Mouse (Mus musculus): ENCODE data around the gene Cyp27b1. TPM values are rescaled to one million over a fixed set of nuclear protein-coding genes. Genes with fewer than 3 reads are reported as not detected.

Gene Cyp27b1
- 0.09 and 0.14 TPM in 2 replicates for polyA plus RNA-seq (2014; fragmentation: Nextera tagmentation; extraction: Ambion mirVana)

- DNase-seq (ENCODE audit: low spot score): no peak
- H3K9ac ChIP-seq (ENCODE audit: low read length): peak within 1 kb of the TSS; percentile 22; the same call in 1 of the 2 replicates
Observed at GRCm38 (mm10) chr10:127047954-127048353, at the start of gene Cyp27b1. Gene Cyp27b1 (plus strand): TSS chr10:127048250.

GRCm38 (mm10) chr10:127000529-127000928 lies 47.5 kb upstream of the Cyp27b1 start, which contains the start of gene Avil:
Gene Avil (plus strand): TSS chr10:127000709.
- H3K4me2 ChIP-seq (ENCODE audit: low read depth): no peak within 1 kb of the TSS

More at GRCm38 (mm10) chr10:127047954-127048353, at the start of gene Cyp27b1:
- Histone ChIP-seq H3K27ac (ENCODE audit: low read depth, low read length) (no peak within 1 kb of the TSS), H3K9me3 (ENCODE audit: control insufficient read depth, low read length) (no peaks in the 10 kb centered on the region), H3K27me3 (ENCODE audit: control insufficient read depth, insufficient read depth, low read length) (peaks cover 36% of the 10 kb centered on the region), H3K4me1 (ENCODE audit: control insufficient read depth, insufficient read depth, low read length) (no peaks in the 10 kb centered on the region; the same call in 1 of the 2 replicates), H3K36me3 (ENCODE audit: control insufficient read depth, insufficient read depth, low read length) (peaks cover 4% of the 10 kb centered on the region), H3K4me3 (ENCODE audit: low read depth, low read length) (peak within 1 kb of the TSS; percentile 3; the same call in 1 of the 2 replicates), H3K4me2 (ENCODE audit: low read depth) (no peak within 1 kb of the TSS)
- no peak for ATAC-seq (ENCODE audit: insufficient read depth, low FRiP score, low TSS enrichment)
- WGBS: 24% methylated on average over 5 of the region's 5 CpGs

GRCm38 (mm10) chr10:127001297-127001696 lies 46.8 kb upstream of the Cyp27b1 start:
- DNase-seq (ENCODE audit: low spot score) (no peak), ATAC-seq (ENCODE audit: insufficient read depth, low FRiP score, low TSS enrichment) (no peak)
- Histone ChIP-seq H3K4me2 (ENCODE audit: low read depth) (no peak overlapping the region), H3K27ac (ENCODE audit: low read depth, low read length) (no peak overlapping the region), H3K4me3 (ENCODE audit: low read depth, low read length) (no peak overlapping the region), H3K4me1 (ENCODE audit: control insufficient read depth, insufficient read depth, low read length) (no peaks in the 10 kb centered on the region), H3K9ac (ENCODE audit: low read length) (no peak overlapping the region), H3K36me3 (ENCODE audit: control insufficient read depth, insufficient read depth, low read length) (peaks cover 13% of the 10 kb centered on the region; the same call in 1 of the 2 replicates), H3K9me3 (ENCODE audit: control insufficient read depth, low read length) (no peaks in the 10 kb centered on the region), H3K27me3 (ENCODE audit: control insufficient read depth, insufficient read depth, low read length) (no peaks in the 10 kb centered on the region)
- WGBS: 90% methylated on average over 9 of the region's 9 CpGs

More at GRCm38 (mm10) chr10:127000529-127000928, 47.5 kb upstream of the Cyp27b1 start, which contains the start of gene Avil:
- H3K9ac ChIP-seq (ENCODE audit: low read length): no peak within 1 kb of the TSS
- H3K36me3 ChIP-seq (ENCODE audit: control insufficient read depth, insufficient read depth, low read length): peaks cover 13% of the 10 kb centered on the region; the same call in 1 of the 2 replicates
- no peaks in the 10 kb centered on the region for H3K27me3 ChIP-seq (ENCODE audit: control insufficient read depth, insufficient read depth, low read length)
- no peak within 1 kb of the TSS for H3K27ac ChIP-seq (ENCODE audit: low read depth, low read length)
- ATAC-seq (ENCODE audit: insufficient read depth, low FRiP score, low TSS enrichment): no peak
- DNase-seq (ENCODE audit: low spot score): no peak
- no peaks in the 10 kb centered on the region for H3K4me1 ChIP-seq (ENCODE audit: control insufficient read depth, insufficient read depth, low read length)
- no peak within 1 kb of the TSS for H3K4me3 ChIP-seq (ENCODE audit: low read depth, low read length)
- 92% methylated on average over 5 of the region's 5 CpGs for WGBS
- H3K9me3 ChIP-seq (ENCODE audit: control insufficient read depth, low read length): no peaks in the 10 kb centered on the region

DNA sequence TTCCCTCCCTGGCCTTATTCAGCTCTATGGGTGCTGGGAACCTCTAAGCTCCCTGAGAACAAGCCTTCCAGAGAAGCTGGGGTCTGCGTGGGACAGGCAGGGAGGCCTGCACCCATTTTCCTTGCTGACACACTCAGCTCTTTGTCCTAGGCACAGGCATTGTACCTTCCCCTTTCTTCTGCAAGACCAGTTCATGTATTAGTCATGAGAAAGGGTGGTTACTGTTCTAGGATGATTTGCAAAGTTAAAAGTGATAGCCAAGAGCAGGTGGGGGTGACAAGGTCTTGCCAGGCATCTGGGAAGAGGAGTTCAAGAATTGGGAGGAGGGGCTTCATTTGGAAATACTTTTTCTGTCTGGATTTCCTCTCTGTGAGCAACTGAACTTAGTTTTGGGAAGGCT lies 46.0 kb upstream of the Cyp27b1 start:
- ATAC-seq (ENCODE audit: insufficient read depth, low FRiP score, low TSS enrichment) (no peak), DNase-seq (ENCODE audit: low spot score) (no peak)
- Histone ChIP-seq H3K9me3 (ENCODE audit: control insufficient read depth, low read length) (no peaks in the 10 kb centered on the region), H3K4me3 (ENCODE audit: low read depth, low read length) (no peak overlapping the region), H3K27ac (ENCODE audit: low read depth, low read length) (no peak overlapping the region), H3K9ac (ENCODE audit: low read length) (no peak overlapping the region), H3K4me2 (ENCODE audit: low read depth) (no peak overlapping the region), H3K4me1 (ENCODE audit: control insufficient read depth, insufficient read depth, low read length) (no peaks in the 10 kb centered on the region), H3K27me3 (ENCODE audit: control insufficient read depth, insufficient read depth, low read length) (no peaks in the 10 kb centered on the region), H3K36me3 (ENCODE audit: control insufficient read depth, insufficient read depth, low read length) (peaks cover 13% of the 10 kb centered on the region; the same call in 1 of the 2 replicates)
- WGBS: 92% methylated on average over 1 of the region's 1 CpGs

- no peaks in the 10 kb centered on the region for H3K9me3 ChIP-seq (ENCODE audit: control insufficient read depth, low read length)
- no peaks in the 10 kb centered on the region for H3K4me1 ChIP-seq (ENCODE audit: control insufficient read depth, insufficient read depth, low read length)
- H3K4me3 ChIP-seq (ENCODE audit: low read depth, low read length): no peak overlapping the region
- no peak overlapping the region for H3K9ac ChIP-seq (ENCODE audit: low read length)
- no peak overlapping the region for H3K27ac ChIP-seq (ENCODE audit: low read depth, low read length)
- no peaks in the 10 kb centered on the region for H3K27me3 ChIP-seq (ENCODE audit: control insufficient read depth, insufficient read depth, low read length)
- no peak for ATAC-seq (ENCODE audit: insufficient read depth, low FRiP score, low TSS enrichment)
- no peak for DNase-seq (ENCODE audit: low spot score)
- H3K36me3 ChIP-seq (ENCODE audit: control insufficient read depth, insufficient read depth, low read length): peaks cover 8% of the 10 kb centered on the region; the same call in 1 of the 2 replicates
- no peak overlapping the region for H3K4me2 ChIP-seq (ENCODE audit: low read depth)
- WGBS: 88% methylated on average over 5 of the region's 5 CpGs
Observed at GRCm38 (mm10) chr10:127002765-127003164, 45.3 kb upstream of the Cyp27b1 start.

GRCm38 (mm10) chr10:127003334-127003733 lies 44.7 kb upstream of the Cyp27b1 start:
- no peak overlapping the region for H3K4me2 ChIP-seq (ENCODE audit: low read depth)
- 84% methylated on average over 8 of the region's 8 CpGs for WGBS
- ATAC-seq (ENCODE audit: insufficient read depth, low FRiP score, low TSS enrichment): no peak

GRCm38 (mm10) chr10:127003806-127004205 lies 44.2 kb upstream of the Cyp27b1 start:
- Histone ChIP-seq H3K4me3 (ENCODE audit: low read depth, low read length) (no peak overlapping the region), H3K27ac (ENCODE audit: low read depth, low read length) (no peak overlapping the region), H3K9me3 (ENCODE audit: control insufficient read depth, low read length) (no peaks in the 10 kb centered on the region), H3K27me3 (ENCODE audit: control insufficient read depth, insufficient read depth, low read length) (no peaks in the 10 kb centered on the region), H3K36me3 (ENCODE audit: control insufficient read depth, insufficient read depth, low read length) (peaks cover 2% of the 10 kb centered on the region; the same call in 1 of the 2 replicates), H3K9ac (ENCODE audit: low read length) (no peak overlapping the region), H3K4me2 (ENCODE audit: low read depth) (no peak overlapping the region), H3K4me1 (ENCODE audit: control insufficient read depth, insufficient read depth, low read length) (no peaks in the 10 kb centered on the region)
- ATAC-seq (ENCODE audit: insufficient read depth, low FRiP score, low TSS enrichment) (no peak), DNase-seq (ENCODE audit: low spot score) (no peak)
- WGBS: 85% methylated on average over 7 of the region's 7 CpGs

More at GRCm38 (mm10) chr10:127003334-127003733, 44.7 kb upstream of the Cyp27b1 start:
- H3K9ac ChIP-seq (ENCODE audit: low read length): no peak overlapping the region
- H3K27me3 ChIP-seq (ENCODE audit: control insufficient read depth, insufficient read depth, low read length): no peaks in the 10 kb centered on the region
- DNase-seq (ENCODE audit: low spot score): no peak
- no peak overlapping the region for H3K4me3 ChIP-seq (ENCODE audit: low read depth, low read length)
- no peak overlapping the region for H3K27ac ChIP-seq (ENCODE audit: low read depth, low read length)
- H3K9me3 ChIP-seq (ENCODE audit: control insufficient read depth, low read length): no peaks in the 10 kb centered on the region
- H3K36me3 ChIP-seq (ENCODE audit: control insufficient read depth, insufficient read depth, low read length): peaks cover 3% of the 10 kb centered on the region; the same call in 1 of the 2 replicates
- no peaks in the 10 kb centered on the region for H3K4me1 ChIP-seq (ENCODE audit: control insufficient read depth, insufficient read depth, low read length)

DNA sequence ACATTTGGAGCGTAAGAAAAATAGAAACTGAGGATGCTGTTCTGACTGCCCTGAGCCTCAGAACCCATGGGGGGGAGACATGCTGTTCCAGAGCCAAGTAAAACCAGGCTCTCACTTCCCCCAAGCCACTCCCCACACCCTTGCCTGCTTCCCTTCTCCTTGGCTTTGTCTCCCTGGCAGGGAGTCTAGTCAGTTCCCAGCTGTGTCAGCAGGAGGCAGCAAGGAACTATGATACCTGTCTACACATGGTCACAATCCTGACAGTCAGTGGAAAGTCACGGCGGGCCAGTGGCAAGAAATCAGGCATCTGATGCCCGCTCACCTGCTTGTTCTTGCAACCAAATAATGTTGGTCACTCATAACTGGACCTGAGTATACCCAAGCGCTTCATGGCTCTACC lies 31.6 kb upstream of the Cyp27b1 start:
- H3K27ac ChIP-seq (ENCODE audit: low read depth, low read length): no peak overlapping the region
- H3K9me3 ChIP-seq (ENCODE audit: control insufficient read depth, low read length): no peaks in the 10 kb centered on the region
- H3K36me3 ChIP-seq (ENCODE audit: control insufficient read depth, insufficient read depth, low read length): no peaks in the 10 kb centered on the region
- DNase-seq (ENCODE audit: low spot score): no peak
- WGBS: 66% methylated on average over 5 of the region's 5 CpGs
- H3K27me3 ChIP-seq (ENCODE audit: control insufficient read depth, insufficient read depth, low read length): no peaks in the 10 kb centered on the region
- no peaks in the 10 kb centered on the region for H3K4me1 ChIP-seq (ENCODE audit: control insufficient read depth, insufficient read depth, low read length)
- no peak overlapping the region for H3K9ac ChIP-seq (ENCODE audit: low read length)
- no peak for ATAC-seq (ENCODE audit: insufficient read depth, low FRiP score, low TSS enrichment)
- H3K4me3 ChIP-seq (ENCODE audit: low read depth, low read length): no peak overlapping the region
- no peak overlapping the region for H3K4me2 ChIP-seq (ENCODE audit: low read depth)

DNA sequence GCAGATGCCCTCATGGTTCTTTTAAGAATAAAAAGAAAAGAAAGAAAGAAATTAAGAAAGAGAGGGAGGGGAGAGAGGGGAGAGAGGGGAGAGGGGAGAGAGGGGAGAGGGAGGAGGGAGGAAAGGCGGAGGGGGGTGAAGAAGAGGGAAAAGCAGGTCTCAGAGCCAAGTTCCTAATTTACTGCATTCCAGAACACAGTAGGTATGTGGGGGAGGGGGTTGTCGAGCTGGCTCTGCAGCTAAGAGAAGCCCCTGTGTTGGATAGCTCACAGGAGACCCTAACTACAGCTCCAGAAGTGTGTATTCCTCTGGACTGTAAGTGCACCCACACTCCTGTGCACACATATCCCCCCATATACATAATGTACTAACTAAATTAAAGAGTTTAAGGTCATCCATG lies 31.0 kb upstream of the Cyp27b1 start:
- Histone ChIP-seq H3K4me3 (ENCODE audit: low read depth, low read length) (no peak overlapping the region), H3K4me1 (ENCODE audit: control insufficient read depth, insufficient read depth, low read length) (no peaks in the 10 kb centered on the region), H3K27ac (ENCODE audit: low read depth, low read length) (no peak overlapping the region), H3K27me3 (ENCODE audit: control insufficient read depth, insufficient read depth, low read length) (no peaks in the 10 kb centered on the region), H3K36me3 (ENCODE audit: control insufficient read depth, insufficient read depth, low read length) (no peaks in the 10 kb centered on the region), H3K9me3 (ENCODE audit: control insufficient read depth, low read length) (no peaks in the 10 kb centered on the region), H3K4me2 (ENCODE audit: low read depth) (no peak overlapping the region), H3K9ac (ENCODE audit: low read length) (no peak overlapping the region)
- ATAC-seq (ENCODE audit: insufficient read depth, low FRiP score, low TSS enrichment): no peak
- DNase-seq (ENCODE audit: low spot score): no peak
- 25% methylated on average over 2 of the region's 2 CpGs for WGBS
